Mouse (Mus musculus) thymus, adult 2 months (tissue): ENCODE results near the gene Bglap.

Source experiments
- CTCF ChIP-seq: fragments of 200-500 bp; IDR thresholded peaks from 2 replicates; pipeline ENCODE4 v1.5.1; 2012; ENCODE audit warnings: mild to moderate bottlenecking, control low read depth, low read length, moderate library complexity, borderline replicate concordance; ENCODE audit not compliant: control insufficient read depth, poor library complexity, insufficient read depth; ENCODE audit errors: extremely low read depth
- POLR2A ChIP-seq: fragments of 200-500 bp; IDR thresholded peaks from 2 replicates; pipeline ENCODE4 v1.6.1; 2012; ENCODE audit warnings: mild to moderate bottlenecking, low read length, control low read depth, moderate library complexity; ENCODE audit not compliant: control insufficient read depth, poor library complexity, insufficient read depth; ENCODE audit errors: extremely low read depth

- TF ChIP-seq CTCF (no peak), POLR2A (no peak)
Observed at GRCm38 (mm10) chr3:88407090-88407489, 22.8 kb upstream of the Bglap start.
